Mouse (Mus musculus): ENCODE results near the gene Glo1.

Glo1 gene

DNA sequence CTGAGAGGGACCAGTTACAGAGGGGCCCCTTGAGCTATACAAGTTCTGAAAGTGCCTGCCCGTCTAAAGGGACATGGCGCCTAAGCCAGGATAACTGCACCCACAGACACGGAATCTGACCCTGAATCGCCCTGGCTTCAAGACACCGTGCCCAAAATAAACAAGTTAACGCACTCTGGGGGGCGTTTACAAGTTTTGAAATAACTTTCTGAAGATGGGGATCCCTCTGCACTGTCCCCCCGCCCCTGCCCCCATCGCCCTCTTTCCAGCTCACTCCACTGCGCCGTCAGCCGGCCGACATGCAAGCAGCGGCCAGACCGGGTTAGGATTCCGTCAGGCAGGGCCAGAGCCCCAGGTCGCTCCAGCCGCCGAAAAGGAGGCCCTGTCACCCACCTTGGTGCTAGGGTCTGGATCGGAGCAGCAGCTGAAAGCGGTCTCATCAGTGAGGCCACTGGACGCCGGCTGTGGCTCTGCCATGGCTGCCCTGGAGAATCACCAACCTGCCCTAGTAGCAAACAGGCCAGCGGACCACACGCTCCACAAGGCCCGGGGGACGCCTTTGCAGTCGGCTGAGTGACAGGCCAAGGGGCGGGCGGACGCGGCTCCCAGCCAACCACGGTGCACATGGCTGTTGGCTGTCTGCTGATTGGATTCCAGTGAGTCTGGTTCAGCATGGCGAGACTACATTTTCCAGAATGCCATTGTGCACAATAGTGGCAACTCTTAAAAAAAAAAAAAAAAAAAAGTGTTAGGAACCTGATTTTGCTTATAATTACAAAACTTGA, 14.4 kb downstream of the Glo1 start:
- peak; percentile 97 for DNase-seq

DNA sequence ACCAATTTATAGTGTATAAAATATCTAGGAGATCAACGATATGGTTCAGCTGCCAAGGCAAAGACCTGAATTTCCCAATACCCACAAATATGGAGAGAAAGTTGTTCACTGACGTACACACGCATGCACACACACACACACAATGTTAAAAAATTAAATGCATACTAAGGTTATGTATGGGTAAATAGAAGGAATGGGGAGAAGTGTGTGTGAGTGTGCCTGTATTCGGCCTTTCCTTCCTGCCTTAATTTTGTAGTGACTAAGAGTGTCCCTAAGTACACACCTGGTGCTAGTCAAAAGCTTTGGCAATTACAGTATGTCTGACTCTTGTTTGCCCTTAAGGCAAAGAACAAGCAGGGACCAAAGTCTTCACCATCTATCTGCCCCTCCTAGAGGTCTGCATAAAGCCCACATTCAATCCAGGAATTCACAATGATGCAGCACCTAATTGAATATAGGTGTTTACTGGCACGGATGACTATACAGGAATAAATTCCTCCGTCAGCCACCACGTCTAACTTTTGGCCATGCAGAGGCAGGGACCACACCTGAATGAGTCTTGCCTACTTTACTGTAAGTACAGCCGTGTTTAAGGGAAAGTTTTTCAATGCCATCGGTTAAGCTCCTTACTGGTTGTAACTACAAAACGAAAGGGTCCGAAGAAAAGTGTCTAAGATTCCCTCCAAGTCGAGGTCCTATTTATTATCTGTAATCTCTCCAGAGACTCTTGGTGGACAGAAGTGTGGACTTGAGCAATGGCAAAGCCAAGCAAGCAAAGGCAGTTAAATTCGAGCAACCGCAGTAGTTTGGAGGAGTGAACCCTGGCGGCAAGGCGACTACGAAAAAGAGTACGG, 15.2 kb downstream of the Glo1 start:
- peak; percentile 58 for DNase-seq

DNA sequence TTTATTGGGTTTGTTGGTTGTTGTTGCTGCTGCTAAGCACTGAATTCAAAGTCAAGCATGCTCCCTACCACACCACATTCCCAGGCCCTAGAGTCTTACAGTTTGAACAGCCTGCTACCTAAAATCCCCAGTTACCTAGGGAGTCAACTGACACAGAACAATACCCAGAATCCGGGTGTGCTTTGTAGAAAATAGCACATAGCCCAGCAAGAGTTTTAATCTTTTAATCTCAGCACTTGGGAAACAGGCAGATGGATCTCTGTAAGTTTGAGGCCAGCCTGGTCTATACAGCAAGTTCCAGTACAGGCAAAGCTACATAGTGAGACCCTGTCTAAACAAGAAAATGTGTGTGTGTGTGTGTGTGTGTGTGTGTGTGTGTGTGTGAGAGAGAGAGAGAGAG, 15.9 kb downstream of the Glo1 start:
- DNase-seq: no peak

DNA sequence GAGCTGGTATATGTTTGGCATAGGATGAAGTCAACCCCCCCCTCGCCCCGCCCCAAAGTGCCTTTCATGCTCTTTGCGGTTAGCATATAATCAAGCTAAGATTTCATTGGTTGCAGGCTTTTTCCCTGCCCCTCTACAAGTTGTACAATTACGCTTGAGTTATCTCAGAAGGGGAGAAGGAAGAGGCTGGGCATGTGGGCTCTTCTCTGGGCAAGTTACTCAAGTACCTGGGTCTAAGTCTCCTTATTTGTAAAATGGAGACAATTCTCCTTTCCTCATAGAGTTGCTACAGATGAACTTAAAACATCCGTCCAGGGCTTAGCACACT, 16.7 kb downstream of the Glo1 start:
- peak; percentile 44 for DNase-seq

DNA sequence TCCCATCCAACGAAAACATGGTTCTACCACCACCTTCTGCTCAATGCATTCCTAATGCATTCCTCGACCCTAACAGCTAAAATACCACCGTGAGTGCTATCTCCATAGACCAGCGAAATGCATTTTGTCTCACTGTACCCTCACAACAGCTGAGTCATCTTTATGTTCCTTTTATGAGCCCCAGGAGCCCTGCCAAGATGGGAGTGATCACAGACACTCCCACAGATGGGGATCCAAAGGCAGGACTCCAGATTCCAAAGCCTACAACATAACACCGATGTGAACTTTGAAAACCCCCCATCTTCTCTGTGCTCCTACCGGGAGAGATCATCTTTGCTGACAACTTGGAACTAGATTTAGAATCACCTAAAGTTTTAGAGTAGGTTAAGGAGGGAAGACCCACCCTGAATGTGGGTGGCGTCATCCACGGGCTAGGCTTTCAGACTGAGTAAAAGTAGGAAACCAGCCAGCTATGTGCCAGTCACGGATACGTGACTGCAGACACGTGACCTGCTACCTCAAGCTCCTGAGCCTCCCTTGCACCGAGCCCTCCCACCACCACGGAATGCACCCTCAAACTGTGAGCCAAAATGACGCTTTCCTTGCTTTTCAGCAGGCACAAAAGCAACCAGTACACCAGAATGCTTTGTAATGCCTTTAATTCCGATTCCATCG, 17.2 kb downstream of the Glo1 start:
- DNase-seq: peak; percentile 57

DNA sequence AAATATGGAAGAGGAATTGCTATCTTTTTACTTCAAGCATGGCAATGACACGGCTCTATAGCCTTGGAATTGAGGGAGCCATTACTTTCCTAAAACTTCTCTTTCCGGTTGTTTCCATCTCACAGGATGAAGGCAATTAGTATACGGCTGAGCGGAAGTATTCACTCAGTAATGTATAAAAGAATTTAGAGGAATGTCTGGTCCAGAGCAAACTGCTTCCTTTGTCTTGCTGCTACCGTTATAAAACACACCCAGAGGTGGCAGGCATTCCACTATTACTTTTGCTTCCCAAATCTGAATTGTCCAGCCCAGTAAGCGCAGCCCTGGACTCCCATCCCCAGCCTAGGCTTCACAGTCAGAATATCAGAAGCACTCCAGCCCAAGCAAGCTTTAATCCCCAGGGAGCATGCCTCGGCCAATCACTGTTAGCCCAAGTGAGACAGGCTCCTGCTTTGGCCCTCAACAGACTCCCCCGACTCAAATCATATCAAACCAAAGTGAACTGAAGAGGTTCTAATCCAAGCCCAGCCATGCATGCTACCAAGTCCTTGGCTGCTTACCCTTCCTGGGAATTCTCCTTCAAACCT, 18.7 kb downstream of the Glo1 start:
- no peak for DNase-seq

DNA sequence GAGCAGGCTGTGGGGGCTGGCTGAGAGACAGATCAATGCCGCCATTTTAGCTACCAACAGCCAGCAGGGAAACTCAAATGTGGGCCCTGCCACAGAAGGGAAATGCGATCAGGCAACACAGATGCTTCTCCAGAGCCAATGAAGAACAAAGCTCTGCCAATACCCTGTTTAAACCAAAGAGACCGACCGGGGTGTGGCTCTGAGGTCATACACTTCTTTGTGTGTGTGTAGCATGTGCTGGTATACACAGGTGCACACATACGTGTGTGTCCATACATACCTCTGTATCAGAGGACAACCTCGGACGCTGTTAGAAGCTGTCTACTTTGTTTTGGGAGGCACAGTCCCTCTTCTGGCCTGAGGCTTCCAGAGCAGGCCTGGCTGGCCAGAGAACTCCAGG, 19.3 kb downstream of the Glo1 start:
- no peak for DNase-seq

DNA sequence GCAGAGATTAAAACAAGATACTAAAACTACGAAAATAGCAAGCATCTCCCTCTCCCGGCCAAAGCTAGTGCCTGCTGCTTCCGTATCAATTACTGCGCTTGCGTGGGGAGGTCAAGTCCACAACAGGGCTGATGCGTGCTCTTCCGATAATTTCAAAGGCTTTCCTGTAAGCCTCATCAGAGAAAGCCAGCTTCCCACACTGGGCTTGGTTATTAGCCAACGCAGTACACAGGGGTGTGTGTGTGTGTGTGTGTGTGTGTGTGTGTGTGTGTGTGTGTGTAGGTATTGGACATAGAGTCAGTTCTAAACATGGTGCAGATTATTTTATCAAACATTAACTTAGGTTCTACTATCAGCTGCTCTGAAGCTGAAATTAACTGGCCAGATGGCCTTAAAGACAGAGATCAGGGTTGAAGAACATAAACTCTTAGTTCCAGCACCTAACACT, 20.0 kb downstream of the Glo1 start:
- no peak for DNase-seq

DNA sequence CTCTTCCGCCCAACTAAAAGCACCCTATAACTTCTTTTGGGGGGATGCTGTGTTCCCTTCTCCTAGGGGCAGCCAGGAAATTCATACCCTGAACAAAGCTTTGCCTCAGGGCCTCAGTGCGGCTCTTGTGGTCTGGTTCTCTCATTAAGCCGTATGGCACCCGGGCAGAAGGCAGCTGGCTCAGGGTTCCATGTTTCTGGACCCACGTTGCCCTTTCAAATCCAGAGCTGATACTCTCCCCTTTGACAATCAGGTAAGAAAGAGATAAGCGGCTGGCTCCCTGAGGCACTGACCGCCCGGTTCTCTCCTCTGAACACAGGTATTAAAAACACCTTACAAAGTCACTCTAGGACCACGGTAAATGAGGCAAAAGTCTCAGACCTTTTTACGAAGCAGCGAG, 20.5 kb downstream of the Glo1 start:
- DNase-seq: no peak

DNA sequence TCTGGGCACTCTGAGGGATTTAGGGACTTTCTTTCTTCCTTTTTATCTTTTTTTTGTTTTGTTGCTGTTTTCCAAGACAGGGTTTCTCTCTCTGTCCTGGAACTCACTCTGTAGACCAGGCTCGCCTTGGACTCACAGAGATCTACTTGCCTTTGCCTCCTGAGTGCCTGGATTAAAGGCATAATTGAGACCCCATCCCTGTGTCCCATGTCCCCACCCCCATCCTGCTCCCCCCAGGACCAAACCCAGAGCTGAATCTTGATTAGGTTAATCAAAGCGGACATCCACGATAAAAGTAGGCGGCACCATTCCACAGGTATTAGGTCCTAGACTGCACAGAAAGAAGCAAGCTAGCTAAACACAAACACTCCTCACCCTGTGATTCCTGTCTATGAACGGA, 21.7 kb downstream of the Glo1 start:
- DNase-seq: no peak

DNA sequence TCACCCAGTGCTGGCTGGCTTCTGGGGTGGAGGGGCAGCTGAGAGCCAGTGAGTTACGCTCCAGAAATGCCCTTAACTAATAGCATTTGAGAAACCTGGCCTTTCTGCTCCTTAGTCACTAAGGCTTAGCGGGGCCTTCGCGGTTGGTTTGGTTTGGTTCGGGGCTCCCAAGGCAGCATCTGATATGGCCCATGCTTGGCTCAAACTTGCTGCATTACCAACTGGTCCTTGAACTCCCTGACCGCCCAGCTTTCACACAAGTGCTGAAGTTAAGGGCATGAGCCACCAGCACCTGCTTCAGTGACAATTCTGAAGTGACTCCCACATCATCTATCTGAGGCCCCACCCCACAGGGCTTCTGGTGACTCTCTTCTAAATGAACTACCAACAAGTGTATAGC, 22.4 kb downstream of the Glo1 start:
- no peak for DNase-seq

DNA sequence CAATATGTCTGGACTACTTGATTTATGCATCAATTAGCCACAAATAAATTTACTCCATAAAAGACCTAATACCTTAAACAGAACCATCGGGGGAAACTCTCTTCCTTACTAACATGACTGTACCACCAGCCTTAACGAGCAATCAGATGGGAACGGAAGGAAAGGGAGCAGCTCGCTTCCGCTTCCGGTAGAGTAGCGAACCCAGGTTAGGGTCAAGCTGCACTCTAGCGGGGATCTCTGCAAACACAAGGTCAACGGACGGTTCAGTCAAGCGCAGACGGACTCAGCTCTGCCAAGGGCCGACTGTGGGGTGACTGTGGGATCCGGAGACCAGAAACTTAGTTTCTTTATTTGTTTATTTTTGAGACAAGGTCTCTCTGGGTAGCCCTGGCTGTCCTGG, 24.5 kb downstream of the Glo1 start:
- no peak for DNase-seq

DNA sequence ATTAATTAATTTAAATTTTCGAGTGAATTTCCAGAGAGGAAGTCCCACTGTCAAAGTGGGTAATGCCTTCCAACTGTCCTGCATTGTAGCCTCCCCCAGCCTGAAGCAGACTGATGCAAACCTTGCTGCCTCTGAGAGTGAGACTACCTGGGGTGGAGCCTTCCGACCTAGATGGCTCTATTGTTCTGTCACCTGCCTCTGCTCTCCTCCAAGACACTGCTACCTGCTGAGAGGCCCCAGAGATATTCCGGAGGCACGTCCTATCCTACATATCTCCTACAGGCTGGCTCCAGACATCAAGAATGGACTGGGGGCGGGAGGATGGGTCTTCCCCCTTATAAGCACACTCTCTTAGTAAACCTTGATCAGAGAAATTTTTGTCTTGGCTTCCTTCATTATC, 28.4 kb downstream of the Glo1 start:
- no peak for DNase-seq

DNA sequence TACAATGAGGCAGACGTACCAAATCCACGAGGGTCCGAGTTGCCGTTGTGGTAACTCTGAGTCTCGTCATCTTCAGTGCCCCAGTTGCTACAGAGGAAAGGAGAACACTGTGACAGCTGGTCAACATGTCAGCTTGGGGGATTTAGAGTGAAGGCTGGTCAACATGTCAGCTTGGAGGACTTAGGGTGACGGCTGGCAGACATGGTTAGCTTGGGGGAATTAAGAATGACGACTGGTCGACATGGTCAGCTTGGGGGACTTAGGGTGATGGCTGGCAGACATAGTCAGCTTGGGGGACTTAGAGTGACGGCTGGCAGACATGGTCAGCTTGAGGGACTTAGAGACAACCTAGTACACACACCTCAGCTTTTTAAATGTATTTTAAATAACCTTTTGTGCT, 28.9 kb downstream of the Glo1 start:
- no peak for DNase-seq

DNA sequence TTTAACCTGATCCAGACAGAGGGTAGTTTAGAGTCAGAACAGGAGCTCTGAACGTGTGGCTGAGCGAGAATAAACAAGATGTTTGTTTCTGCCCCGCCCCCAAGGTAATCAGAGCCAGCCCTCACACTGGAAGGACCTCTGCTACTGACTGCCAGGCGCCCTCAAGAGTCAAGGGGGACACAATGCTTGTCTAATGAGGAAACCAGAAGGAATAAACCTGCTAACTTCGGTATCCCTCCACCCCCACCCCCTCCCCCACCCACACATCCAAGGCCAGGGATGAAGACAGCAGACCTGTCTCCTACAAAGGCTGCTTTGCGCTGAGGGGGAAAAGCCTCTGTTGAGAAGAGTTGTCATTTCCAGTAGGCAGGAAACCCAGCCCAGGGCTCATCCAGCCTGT, 31.8 kb downstream of the Glo1 start:
- DNase-seq: no peak

DNA sequence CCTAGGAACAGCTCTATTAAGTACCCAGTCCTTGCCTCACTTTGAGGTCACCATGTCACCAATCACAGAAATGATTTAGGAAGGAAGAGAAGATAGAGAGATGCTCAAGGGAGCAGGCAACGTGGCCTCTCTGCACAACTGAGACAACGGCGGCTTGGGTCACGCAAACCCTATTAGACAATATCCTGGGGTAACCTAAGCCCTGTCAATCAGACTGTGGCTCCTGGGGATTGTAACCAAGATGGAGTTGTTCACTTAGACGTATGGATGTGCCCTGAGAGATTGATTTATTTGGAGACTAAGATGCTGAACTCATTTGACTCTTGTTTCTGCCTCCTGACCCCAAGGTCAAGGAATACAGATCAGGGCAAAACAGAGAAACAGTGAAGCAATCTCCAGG, 32.3 kb downstream of the Glo1 start:
- no peak for DNase-seq

DNA sequence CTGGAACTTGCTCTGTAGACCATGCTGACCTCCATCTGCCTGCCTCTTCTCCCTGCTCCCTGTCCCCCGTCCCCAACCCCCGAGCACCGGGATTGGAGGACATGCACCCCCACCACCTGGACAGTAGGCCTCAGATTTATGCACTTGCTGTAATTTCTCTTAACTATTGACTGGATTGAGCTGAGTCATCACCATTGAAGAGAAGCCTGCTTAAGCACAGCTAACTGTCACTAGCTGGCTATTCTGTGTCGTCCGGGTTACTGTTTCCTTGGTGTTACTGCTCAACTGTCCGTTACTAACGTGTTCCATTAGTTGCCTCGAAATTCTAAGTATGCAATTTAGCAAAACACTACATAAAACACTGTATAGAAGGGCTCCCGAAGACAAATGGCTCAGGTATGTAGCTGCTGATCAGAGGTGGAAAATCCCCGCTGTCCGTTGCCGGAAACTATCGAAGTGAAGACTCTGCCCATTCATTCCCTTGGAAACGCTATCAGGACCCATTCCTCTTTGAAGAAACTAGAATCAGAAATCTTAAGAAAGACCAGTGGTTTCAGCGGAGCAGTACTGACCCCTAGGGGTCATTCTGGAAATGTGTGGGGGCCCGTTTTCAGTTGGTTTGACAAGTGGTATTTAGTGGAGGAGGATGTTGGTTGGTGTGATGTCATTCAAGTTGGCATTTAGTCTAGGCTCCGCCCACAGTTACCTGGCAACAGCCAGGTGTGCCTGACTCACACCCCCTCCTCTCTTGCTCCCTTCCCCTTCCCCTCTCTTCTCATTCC, 36.1 kb downstream of the Glo1 start:
- no peak for DNase-seq

DNA sequence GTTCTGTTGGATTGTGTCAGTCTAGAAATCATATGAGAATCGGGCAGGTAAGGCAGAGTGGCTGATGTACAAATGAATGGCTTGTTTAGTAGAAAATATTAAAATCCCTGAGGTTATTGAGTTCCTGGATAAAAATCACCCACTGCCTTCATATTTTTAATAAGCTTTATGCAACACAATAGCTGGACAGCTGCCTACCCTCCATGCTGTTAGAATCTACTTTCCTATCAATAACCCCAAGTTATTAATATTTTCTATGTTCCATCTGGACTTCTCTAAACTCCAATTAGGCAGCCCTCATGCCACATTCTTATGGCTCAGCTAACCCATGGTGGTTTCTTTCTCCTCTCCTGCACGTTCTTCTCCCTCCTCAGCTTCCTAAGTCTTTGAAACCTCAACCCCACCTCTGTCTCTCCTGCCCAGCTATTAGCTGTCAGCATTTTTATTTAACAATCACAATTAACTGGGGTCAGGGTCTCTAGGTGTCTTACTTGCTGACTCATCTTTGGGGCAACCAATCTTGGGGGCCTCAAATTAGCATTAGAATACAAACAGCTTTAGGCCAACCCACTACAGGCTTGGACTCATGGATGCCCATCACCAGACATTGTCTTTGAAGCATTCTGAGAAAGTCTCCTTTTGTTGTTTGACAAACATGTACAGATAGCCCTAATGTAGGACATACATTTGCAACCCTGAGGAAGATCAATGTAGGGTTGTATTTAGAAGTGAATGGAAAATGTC, 43.2 kb downstream of the Glo1 start:
- DNase-seq: no peak

DNA sequence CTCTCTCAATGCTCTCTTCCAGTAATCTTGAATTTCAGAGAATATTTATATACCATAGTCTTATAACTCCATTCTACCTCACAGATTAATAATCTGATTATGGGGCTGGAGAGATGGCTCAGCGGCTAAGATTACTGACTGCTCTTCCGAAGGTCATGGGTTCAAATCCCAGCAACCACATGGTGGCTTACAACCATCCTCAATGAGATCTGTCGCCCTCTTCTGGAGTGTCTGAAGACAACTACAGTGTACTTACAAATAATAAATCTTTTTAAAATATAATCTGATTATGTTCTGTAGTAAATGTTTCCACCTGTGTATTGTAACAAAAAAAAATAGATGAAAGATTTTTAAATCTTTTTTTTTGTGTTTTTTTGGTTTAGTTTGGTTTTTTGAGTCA, 44.4 kb downstream of the Glo1 start:
- DNase-seq: no peak

DNA sequence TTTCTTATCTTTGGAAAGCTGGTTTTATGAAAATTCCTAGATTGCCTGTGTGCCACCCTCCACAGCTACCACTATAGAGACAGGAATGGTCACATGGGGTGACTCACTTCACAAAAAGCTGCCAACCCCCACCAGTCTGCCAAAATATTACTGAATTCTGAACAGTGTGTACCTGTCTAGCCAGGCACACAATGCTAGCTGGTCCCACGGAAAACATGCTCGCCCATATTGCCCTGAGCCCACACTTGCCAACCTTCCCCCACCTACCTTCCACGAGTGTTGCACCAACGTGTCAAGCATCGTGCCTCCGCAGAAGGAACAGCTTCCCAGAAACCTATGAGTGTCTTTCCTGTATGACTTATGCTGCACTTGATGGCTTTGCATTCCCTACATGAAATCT, 45.5 kb downstream of the Glo1 start:
- DNase-seq: no peak

DNA sequence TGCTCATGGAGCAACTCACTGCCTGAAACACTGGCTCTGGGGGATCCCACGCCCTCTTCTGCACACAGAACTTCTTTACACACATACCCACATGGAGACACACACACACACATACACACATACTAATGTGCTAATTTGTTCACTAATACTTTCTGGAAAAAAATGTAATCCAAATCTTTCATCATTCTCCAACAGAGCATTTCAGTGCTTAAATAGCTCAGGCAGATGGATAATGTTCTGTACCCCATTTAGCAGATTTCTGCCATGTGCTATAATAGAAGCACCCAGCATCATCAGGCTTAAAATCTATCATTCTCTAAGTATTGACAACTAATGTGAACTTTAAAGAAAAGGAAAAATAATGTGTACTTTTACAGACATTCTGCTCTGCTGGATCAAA, 45.9 kb downstream of the Glo1 start:
- no peak for DNase-seq

DNA sequence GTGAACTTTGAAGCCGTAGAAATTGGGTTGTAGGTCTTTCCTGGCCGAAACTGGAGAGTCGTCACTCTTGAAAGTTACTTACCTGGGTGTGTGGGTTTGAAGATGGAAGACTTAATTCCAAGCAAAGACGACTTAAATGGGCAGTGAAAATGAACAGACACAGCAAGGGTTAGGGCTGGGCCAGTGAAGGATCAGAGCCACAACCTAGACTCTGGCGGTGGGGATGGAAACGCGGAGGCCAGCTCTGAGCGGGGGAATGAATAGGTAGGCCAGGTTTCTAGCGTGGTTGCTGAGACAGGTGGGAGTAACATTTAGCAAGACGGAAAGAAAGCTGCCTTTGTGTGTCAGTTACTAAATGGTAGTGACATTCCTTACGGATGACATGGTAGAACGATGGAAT, 49.7 kb downstream of the Glo1 start:
- no peak for DNase-seq

Measured in liver (tissue).